Mouse (Mus musculus) E14TG2a.4 (cell line): ENCODE results near the gene AU041133.

Experiments
- CTCF ChIP-seq: conservative IDR thresholded peaks from 2 replicates; pipeline ENCODE4 v1.5.1; 2014; ENCODE audit warnings: low read length
- NANOG ChIP-seq: IDR thresholded peaks from 2 replicates; pipeline ENCODE4 v1.6.1; 2014; ENCODE audit warnings: borderline replicate concordance, low read length, mixed read lengths

DNA sequence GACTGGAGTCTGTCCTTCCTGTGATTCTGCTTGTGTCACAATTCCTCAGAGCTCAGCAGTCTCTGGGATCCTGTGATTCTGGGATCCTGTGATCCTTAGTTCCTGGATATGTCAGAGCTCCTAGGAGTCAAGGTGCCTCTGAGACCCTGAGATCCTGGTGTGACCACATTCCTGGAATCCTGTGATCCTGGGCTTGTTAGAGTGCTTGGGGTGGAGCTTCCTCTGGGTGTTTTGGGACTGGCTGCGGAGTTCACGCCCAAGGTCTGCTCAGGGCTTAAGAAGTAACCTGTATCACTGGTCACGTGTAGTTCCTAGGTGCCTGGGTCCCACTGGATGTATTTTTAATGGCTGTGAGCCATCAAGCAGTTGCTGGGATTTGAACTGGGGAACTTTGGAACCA lies 10.6 kb upstream of the AU041133 start:
- TF ChIP-seq CTCF, result no peak
- TF ChIP-seq NANOG, result no peak
